Mouse (Mus musculus) embryonic fibroblast, embryonic 13.5 days (primary cell): ENCODE results near the gene Mdfi. TPM values are rescaled to one million over a fixed set of nuclear protein-coding genes. Genes with fewer than 3 reads are reported as not detected.

Source experiments
- H3K27ac ChIP-seq: 2 replicates; pipeline ENCODE4 v1.5.1; 2012; ENCODE audit warnings: low read length, control low read depth, inconsistent platforms; ENCODE audit not compliant: insufficient read depth
- H3K4me1 ChIP-seq: 2 replicates; pipeline ENCODE4 v1.6.1; 2011; ENCODE audit warnings: low read length; ENCODE audit not compliant: control insufficient read depth, insufficient read depth
- H3K4me3 ChIP-seq: 2 replicates; pipeline ENCODE4 v1.5.1; 2011; ENCODE audit warnings: mild to moderate bottlenecking, control low read depth, low read length; ENCODE audit not compliant: insufficient read depth
- CTCF ChIP-seq: IDR thresholded peaks from 2 replicates; pipeline ENCODE4 v1.5.1; 2011; ENCODE audit warnings: mild to moderate bottlenecking, control low read depth, low read length, moderate library complexity, borderline replicate concordance; ENCODE audit not compliant: insufficient read depth
- POLR2A ChIP-seq: IDR thresholded peaks from 2 replicates; pipeline ENCODE4 v1.6.1; 2011; ENCODE audit warnings: low read depth, mild to moderate bottlenecking, control low read depth, low read length, moderate library complexity
- polyA plus RNA-seq: library from polyadenylated mRNA; stranded (reverse); fragments of >200 nt; gene quantifications from 2 replicates; pipeline ENCODE4 v1.2.4, GENCODE M21; 2011; ENCODE audit warnings: low read depth; ENCODE audit not compliant: missing spikeins, insufficient read length

Mdfi gene
- polyA plus RNA-seq, 1 experiment = 13.7 TPM

GRCm38 (mm10) chr17:47805047-47805835 lies 29.2 kb downstream of the Mdfi start:
- Histone ChIP-seq H3K4me1 (no peaks in the 10 kb centered on the region), H3K4me3 (no peak overlapping the region), H3K27ac (no peak overlapping the region)
- TF ChIP-seq CTCF (no peak), POLR2A (no peak)

GRCm38 (mm10) chr17:47803662-47804061 lies 30.8 kb downstream of the Mdfi start:
- no peak overlapping the region for H3K27ac ChIP-seq
- no peak overlapping the region for H3K4me3 ChIP-seq
- H3K4me1 ChIP-seq = no peaks in the 10 kb centered on the region
- TF ChIP-seq POLR2A = no peak
- TF ChIP-seq CTCF = no peak

GRCm38 (mm10) chr17:47802806-47803205 lies 31.7 kb downstream of the Mdfi start:
- Histone ChIP-seq H3K4me1 (no peaks in the 10 kb centered on the region), H3K4me3 (no peak overlapping the region), H3K27ac (no peak overlapping the region)
- TF ChIP-seq CTCF (no peak), POLR2A (no peak)

GRCm38 (mm10) chr17:47797383-47797782 lies 37.1 kb downstream of the Mdfi start:
- Histone ChIP-seq H3K4me1 (no peaks in the 10 kb centered on the region), H3K4me3 (no peak overlapping the region), H3K27ac (no peak overlapping the region)
- TF ChIP-seq POLR2A (no peak), CTCF (no peak)

- no peak for TF ChIP-seq CTCF
- TF ChIP-seq POLR2A = no peak
- no peaks in the 10 kb centered on the region for H3K4me1 ChIP-seq
- no peak overlapping the region for H3K4me3 ChIP-seq
- no peak overlapping the region for H3K27ac ChIP-seq
Measured at GRCm38 (mm10) chr17:47796968-47797367, 37.5 kb downstream of the Mdfi start.

- TF ChIP-seq CTCF (no peak), POLR2A (no peak)
- Histone ChIP-seq H3K4me3 (no peak overlapping the region), H3K27ac (no peak overlapping the region), H3K4me1 (no peaks in the 10 kb centered on the region)
Measured at GRCm38 (mm10) chr17:47796156-47796816, 38.2 kb downstream of the Mdfi start.

- no peak overlapping the region for H3K4me3 ChIP-seq
- TF ChIP-seq CTCF = peak; percentile 75
- TF ChIP-seq POLR2A = no peak
- H3K4me1 ChIP-seq = no peaks in the 10 kb centered on the region
- no peak overlapping the region for H3K27ac ChIP-seq
Measured at GRCm38 (mm10) chr17:47795446-47795845, 39.0 kb downstream of the Mdfi start.

- no peak overlapping the region for H3K27ac ChIP-seq
- TF ChIP-seq POLR2A = no peak
- peak; percentile 99 for TF ChIP-seq CTCF
Measured at GRCm38 (mm10) chr17:47793377-47793776, 41.1 kb downstream of the Mdfi start.

GRCm38 (mm10) chr17:47792098-47792863 lies 42.2 kb downstream of the Mdfi start:
- H3K27ac ChIP-seq = no peak overlapping the region
- no peaks in the 10 kb centered on the region for H3K4me1 ChIP-seq
- no peak for TF ChIP-seq POLR2A
- TF ChIP-seq CTCF = peak; percentile 99
- no peak overlapping the region for H3K4me3 ChIP-seq

More at GRCm38 (mm10) chr17:47793377-47793776, 41.1 kb downstream of the Mdfi start:
- H3K4me3 ChIP-seq = no peak overlapping the region
- no peaks in the 10 kb centered on the region for H3K4me1 ChIP-seq

- H3K27ac ChIP-seq = no peak overlapping the region
- H3K4me3 ChIP-seq = no peak overlapping the region
- H3K4me1 ChIP-seq = no peaks in the 10 kb centered on the region
- TF ChIP-seq POLR2A (no peak), CTCF (no peak)
Measured at GRCm38 (mm10) chr17:47788996-47789395, 45.5 kb downstream of the Mdfi start.
